Mouse (Mus musculus) ES-E14 (cell line): ENCODE data around the gene Phb2.

Experiments
- CHD2 ChIP-seq: IDR thresholded peaks from 2 replicates; pipeline ENCODE4 v1.6.1; 2014; ENCODE audit warnings: mild to moderate bottlenecking, low read depth, low read length, inconsistent platforms
- ZC3H11A ChIP-seq: IDR thresholded peaks from 2 replicates; pipeline ENCODE4 v1.6.1; 2012; ENCODE audit warnings: low read depth, mild to moderate bottlenecking, inconsistent platforms, low read length, borderline replicate concordance

DNA sequence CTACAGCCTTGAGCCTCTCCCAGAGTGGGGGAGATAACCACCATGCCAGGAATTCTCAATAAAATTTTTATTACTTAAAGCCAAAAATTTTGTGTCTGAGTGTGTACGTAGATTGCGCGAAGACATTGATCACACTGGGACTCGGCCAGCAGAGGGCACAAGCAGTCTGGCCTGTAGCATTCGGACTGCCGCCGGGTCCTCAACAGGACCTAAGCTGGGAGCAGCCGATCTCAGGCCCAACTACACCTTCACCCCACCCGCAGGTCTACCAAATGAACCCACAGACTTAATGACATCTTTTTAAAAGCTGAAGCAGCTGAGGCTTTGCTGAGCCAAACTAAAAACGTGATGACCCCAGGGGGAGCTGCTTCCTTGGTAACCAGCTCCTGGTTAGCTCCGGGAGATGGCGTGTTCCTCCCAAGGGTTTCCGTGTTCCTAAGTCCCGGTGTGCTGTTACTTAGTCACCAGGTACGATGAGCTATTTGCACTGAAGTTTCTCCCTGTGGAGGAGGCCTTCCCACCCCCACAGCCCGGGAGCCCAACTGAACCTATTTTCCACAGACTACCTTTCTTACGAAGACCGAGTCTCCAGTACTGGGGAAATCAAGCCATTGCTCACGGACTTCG lies 4.8 kb downstream of the Phb2 start:
- TF ChIP-seq ZC3H11A (peak; percentile 22; the same call in 1 of the 2 replicates), CHD2 (no peak)
